Mouse (Mus musculus) WW6 (cell line): ENCODE measurements around the gene Gabarap.

Experiments
- DNase-seq: peaks from one replicate; pipeline ENCODE4 v3.0.0-alpha.2; 2013; ENCODE audit warnings: low read depth, low spot score

The Gabarap gene

GRCm38 (mm10) chr11:69970222-69970621, 20.7 kb upstream of the Gabarap start:
- DNase-seq = no peak

DNA sequence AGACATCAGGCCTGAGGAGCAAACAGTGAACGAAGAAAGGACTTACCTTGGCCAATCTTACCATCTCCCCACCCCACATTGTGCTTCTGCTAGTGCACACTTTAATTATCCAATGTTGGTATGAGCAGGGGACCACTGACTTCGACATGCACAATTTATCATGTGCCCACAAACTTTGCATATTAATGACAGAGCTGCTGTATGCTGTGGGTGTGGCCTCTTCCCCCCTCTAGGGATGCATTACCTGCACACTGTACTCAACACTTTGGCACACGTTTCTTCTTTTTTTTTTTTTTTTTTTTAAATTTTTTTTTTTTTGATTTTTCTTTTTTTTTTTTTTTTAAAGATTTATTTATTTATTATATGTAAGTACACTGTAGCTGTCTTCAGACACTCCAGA, 20.2 kb upstream of the Gabarap start:
- DNase-seq = no peak

- DNase-seq = no peak
Observed at GRCm38 (mm10) chr11:69974907-69975306, 16.0 kb upstream of the Gabarap start.

DNA sequence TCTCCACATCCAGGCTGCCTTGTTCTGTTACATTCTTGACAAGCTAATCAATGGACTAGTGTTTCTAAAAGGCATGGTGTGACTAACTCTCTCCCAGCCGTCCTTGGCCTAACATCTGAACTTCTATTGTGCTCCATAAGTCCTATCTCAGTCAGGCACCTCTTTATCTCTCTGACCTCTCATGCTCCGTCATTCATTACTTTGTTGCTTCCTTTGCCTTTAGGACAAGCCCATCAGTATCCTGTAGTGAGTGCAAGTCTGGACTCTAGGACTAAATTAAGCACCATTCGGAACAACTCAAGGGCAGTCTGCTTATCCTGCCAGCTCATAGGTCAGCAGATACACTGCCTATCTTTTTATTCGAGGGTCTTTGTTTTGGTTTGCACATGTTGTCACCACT, 14.7 kb upstream of the Gabarap start:
- DNase-seq = no peak

GRCm38 (mm10) chr11:69979827-69980195, 11.1 kb upstream of the Gabarap start:
- no peak for DNase-seq

DNA sequence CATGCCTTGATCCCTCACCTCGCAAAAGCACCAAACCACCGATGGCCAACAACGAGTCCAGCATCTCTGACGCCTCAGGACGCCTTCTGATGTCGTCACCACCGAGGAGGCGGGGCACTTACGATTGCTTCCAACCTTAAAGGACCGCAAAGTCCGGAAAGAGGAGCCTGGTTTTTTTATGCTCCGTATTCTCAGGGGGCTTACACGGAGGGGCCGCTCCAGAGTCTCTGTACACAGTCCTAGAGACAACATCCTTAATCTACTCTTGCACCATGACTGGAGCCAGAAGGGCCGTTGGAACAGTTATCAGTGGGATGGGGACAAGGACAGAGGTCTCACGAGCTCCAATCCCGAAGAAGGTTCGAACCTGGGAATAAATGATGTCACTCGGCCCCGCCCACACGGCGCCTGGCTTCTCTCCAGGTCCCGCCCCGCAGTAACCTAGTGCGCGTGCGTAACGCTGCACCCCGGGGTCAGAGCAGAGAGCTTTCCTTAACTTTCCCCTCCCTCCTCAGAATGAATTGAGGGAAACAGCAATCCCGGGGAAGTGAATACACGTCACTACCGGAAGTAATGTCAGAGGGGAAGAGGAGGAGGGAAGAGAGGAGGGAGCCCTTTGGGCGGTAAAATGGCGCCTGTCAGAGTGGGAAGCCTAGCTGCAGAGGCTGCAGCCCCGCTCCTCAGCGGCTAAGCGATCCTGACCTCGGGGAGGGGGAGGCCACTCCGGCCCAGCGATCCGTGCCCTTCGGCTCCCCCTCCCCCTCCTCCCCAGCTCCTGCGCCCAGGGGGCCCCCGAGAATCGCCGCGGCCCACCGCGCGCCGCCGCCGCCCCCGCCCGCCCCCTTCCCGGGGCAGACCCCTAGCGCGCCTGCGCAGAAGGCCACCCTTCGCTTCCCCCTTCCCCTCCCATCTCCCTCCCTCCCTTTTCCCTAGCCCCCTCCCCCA, 10.5 kb upstream of the Gabarap start:
- peak; percentile 100 for DNase-seq

DNA sequence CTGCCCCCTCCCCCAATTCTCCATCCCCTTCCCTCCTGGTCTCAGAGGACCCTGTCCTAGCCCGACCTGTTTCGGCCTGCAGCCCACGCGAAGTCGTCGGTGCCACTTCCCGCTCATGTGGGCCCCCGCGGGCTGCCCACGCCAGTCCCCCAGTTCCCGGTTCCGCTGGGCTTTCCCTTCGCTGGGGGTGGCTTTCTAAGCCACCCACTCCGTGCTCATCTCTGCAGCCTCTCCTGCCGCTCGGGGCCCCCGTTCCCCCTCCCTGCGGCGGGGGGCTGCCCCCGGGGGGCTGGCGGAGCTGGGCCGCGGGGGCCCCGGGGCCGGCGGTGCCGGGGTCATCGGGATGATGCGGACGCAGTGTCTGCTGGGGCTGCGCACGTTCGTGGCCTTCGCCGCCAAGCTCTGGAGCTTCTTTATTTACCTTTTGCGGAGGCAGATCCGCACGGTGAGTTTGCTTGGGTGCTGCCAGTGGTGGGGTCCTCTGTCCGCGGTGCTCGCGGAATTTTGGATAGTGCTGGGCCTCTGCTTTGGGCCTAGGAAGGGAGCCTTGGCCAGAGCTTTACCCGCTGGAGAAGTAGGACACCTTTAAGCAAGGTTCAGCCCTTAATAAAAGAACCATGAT, 9.7 kb upstream of the Gabarap start, which contains the start of gene Ctdnep1:
Gene Ctdnep1 (plus strand): TSS at position 16 of the 622 bp plus-strand sequence.
- no peak for DNase-seq

DNA sequence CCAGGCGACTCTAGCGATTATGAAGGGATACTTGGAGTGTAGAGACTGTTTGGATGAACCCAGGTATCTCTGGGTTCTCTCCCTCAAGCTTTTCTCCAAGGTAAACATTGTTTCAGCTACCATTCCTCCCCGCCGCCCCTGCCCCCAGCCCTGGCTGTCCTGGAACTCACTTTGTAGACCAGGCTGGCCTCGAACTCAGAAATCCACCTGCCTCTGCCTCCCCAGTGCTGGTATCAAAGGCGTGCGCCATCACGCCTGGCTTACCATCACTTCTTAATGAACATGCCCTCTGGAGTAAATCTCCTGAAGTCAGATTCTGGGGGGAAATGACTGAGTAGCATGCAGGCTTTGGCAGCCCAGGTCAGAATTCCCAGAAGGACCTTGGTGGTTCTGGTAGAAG, 8.7 kb upstream of the Gabarap start, which contains the start of gene Elp5:
Gene Elp5 (minus strand): TSS at position 293 of the 400 bp plus-strand sequence.
- no peak for DNase-seq

DNA sequence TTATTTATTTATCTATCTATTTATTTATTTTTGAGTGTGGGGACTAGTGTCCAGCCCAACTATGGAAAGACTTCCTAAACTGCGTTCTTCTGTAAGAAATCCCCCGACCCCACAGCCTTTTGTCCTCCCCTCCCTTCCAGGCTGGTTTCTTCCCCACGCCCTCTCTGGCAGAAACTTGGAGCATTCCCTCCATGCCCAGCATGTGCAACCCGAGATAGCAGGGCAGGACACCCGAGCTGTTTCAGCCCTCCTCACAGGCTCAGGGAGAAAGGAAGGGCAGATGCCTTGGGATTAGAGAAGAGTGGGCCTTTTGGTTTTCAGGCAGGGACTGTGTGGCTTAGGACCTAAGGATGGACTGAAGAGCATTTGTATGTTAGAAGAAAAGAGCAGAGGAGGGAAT, 8.1 kb upstream of the Gabarap start:
- DNase-seq = no peak

DNA sequence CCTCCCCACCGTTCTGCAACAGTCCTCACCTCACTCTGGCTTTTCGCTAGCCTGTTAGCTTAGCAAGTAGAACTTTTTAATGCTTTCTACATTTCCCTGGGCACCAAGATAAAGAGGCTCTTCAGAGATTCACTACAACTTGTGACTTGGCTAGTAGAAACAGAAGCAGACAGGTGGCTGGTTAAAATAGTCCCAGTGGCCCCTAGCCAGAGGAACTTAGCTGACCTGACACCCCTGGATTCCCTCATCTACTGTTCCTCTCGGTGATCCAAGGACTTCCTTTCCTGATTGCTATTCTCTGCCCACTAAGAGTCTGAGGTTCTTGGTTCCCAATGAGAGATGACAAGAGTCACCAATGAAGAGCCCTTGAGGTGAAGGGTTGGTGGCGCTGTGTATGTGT, 7.6 kb upstream of the Gabarap start:
- DNase-seq = no peak

DNA sequence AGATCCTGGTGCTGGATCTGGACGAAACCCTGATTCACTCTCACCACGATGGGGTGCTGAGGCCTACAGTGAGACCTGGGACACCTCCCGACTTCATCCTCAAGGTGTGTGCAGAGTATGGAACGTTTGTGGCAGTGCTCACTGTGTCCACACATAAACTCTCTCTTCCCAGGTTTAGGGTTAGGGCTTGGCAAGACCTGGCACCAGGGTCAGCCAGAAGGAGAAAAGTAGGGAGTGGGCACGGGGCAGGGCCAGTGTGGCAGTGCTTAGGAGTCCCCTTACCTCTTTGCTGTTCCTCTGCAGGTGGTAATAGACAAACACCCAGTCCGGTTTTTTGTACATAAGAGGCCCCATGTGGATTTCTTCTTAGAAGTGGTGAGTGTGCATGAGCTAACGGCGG, 6.5 kb upstream of the Gabarap start:
- DNase-seq = no peak

DNA sequence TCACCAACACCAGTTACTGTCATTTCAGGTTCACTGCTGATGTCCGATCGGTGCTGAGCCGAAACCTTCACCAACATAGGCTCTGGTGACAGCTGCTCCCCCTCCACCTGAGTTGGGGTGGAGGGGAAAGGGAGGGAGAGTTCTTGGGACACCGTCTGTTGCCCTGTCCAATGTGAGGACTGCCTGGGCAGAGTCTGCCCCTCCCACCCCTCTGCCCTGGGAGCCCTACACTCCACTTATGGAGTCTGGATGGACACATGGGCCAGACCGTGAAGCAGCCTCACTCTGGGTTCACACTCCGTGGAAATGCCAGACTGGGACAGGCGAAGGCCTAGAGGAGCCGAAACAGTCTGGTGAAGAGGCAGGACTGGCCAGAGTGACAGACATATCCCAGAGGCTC, 994 bp upstream of the Gabarap start:
- DNase-seq = no peak

DNA sequence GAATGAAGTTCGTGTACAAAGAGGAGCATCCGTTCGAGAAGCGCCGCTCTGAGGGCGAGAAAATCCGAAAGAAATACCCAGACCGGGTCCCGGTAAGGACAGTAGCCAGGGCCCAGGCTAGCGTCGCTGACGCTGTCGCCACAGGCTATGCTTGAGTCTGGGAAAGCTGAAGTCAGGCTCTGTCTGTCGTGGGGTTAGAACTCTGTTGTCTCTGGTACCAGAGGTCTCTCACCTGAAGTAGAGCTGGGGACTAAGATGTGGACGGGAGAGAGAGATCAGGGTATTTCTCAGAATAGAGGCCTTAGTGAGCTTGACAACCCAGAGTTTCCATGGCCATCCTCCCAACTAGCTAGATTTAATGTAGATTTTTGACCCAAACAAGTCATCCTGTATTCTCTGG, 768 bp downstream of the Gabarap start:
- DNase-seq = no peak

GRCm38 (mm10) chr11:69992396-69992795, 1.5 kb downstream of the Gabarap start:
- DNase-seq = no peak

DNA sequence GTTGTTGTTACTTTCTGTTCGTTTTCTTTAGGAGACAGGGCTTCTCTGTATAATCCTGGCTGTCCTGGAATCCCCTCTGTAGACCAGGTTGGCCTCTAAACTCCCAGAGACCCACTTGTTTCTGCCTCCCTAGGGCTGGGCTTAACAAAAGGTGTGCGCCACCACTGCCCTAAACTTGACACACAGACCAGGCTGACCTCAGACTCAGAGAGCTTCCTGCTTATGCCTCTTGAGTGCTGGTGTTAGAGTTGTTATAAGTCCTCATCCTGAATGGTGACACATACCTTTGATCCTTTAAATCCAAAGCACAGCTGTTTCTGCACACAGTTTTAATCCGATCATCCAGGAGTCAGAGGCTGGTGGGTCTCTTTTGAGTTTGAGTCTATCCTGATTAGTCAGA, 2.0 kb downstream of the Gabarap start:
- no peak for DNase-seq

GRCm38 (mm10) chr11:69994401-69995090, 3.6 kb downstream of the Gabarap start:
- no peak for DNase-seq

GRCm38 (mm10) chr11:69995391-69995960, 4.5 kb downstream of the Gabarap start, which contains the start of gene Phf23:
Gene Phf23 (plus strand): TSS chr11:69995777.
- peak; percentile 99 for DNase-seq

DNA sequence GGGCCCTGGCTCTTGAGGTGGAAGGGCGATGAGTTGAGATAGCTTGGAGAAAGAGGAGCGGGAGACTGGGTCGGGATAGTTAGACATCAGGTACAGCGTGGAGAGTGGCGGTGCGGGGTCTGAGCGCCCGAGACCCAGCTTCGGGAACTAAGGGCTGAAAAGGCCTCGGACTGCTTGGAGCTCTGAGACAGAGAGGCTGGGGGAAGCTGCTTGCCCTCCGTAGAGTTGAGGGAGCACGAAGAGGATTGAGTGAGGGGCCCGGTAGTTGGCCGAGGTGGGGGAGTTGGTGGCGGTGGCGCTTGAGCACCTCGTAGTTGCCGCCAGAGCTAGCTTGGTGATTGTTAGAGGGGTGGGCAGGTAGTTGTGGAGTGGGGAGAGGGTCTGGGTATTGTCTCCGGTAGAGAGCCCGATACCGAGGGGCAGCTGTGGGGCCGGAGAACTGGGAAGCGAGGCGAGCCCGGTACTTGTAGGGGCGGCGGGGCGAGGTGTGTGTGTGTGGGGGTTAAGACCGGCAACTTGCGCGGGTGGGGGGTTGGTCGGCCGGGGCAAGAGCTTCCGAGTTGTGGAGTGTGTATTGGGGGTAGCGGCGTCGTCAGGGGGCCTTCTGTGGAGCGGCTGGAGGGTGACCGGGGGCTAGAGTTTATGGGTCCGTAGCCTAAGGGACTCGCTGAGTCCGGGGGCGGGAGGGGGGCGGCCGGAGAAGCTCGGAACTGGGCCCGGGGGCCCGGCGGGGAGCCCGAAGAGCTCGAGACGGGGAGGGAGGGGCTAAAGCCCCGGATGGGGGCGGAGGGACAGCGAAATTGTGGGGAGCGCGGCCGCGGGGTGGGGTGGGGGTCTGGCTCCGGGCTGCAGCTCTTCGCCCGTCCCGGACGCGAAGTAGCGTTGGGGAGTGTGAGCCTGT, 5.5 kb downstream of the Gabarap start:
- no peak for DNase-seq

- peak; percentile 81 for DNase-seq
Observed at GRCm38 (mm10) chr11:69997070-69997509, 6.1 kb downstream of the Gabarap start.

DNA sequence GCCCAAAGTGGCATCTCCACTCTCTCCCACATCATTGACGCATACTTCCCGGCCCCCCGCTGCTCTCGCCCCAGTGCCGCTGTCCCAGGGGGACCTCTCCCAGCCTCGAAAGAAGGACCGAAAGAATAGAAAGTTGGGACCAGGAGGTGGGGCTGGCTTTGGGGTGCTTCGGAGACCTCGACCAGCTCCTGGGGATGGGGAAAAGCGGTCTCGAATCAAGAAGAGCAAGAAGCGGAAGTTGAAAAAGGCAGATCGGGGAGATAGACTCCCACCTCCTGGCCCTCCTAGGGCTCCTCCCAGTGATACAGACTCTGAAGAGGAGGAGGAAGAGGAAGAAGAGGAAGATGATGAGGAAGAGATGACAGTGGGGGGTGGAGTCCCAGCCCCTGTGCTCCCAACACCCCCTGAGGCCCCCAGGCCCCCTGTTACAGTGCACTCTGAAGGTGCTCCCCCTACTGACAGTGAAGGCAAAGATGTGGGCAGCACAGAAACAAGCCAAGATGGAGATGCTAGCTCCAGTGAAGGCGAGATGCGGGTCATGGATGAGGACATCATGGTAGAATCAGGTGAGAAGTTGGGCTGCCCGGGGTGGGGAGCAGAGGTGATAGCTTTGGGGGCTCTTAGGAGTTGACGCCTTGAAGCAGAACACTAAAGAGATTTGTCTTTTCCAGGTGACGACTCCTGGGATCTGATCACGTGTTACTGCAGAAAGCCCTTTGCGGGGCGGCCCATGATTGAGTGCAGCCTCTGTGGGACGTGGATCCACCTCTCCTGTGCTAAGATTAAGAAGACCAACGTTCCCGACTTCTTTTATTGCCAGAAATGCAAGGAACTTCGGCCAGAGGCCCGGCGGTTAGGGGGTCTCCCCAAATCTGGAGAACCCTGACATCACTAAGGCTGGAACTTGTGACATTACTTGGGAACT, 7.9 kb downstream of the Gabarap start:
- no peak for DNase-seq
